ENCODE assay signal across 12 mouse cellular contexts in genomic region chr12:108706129-108706528, GRCm38 (mm10). TPM values are rescaled to one million over a fixed set of nuclear protein-coding genes. Genes with fewer than 3 reads are reported as not detected.
DNase-seq lines count a peak whose midpoint lies in the region; ATAC-seq and TF ChIP-seq lines count a peak whose summit lies in the region.
"Had no signal": no experiment of that assay in that cellular context is flagged by ENCODE, and none has a peak within 500 bp of the region (broad histone marks: within the 10 kb centered on the region; RNA-seq: fewer than 3 reads in every experiment).

No protein-coding gene starts in this region.

- H3K4me2 ChIP-seq in embryonic facial prominence, embryonic 11.5 days (ENCODE audit: low read depth, low read length), result no peak overlapping the region

- no peaks in the 10 kb centered on the region for H3K36me3 ChIP-seq in embryonic facial prominence, embryonic 11.5 days (replicated peaks; ENCODE audit: control insufficient read depth, insufficient read depth, low read depth, low read length)
- H3K36me3 ChIP-seq in embryonic facial prominence, embryonic 10.5 days (replicated peaks), result no peaks in the 10 kb centered on the region
- H3K36me3 ChIP-seq: midbrain, embryonic 10.5 days had no signal

- ATAC-seq in embryonic facial prominence, embryonic 11.5 days (replicated peaks; ENCODE audit: insufficient number of reproducible peaks, low FRiP score, low TSS enrichment, low read depth), result no peak
- no peak for ATAC-seq in monocyte, adult 5-6 weeks (replicated peaks; ENCODE audit: insufficient number of reproducible peaks, low FRiP score, low TSS enrichment, poor library complexity, severe bottlenecking)
- ATAC-seq: intestine, embryonic 16.5 days had no signal

- no peaks in the 10 kb centered on the region for H3K9me3 ChIP-seq in embryonic facial prominence, embryonic 11.5 days (replicated peaks; ENCODE audit: control insufficient read depth, low read length)
- H3K9me3 ChIP-seq in embryonic facial prominence, embryonic 10.5 days, result no peaks in the 10 kb centered on the region
- H3K9me3 ChIP-seq: midbrain, embryonic 10.5 days had no signal

- TF ChIP-seq CTCF in left cerebral cortex, adult 2 months (IDR thresholded peaks at IDR 0.05), result peak; percentile 48
- TF ChIP-seq CTCF in cortical plate, adult 2 months (IDR thresholded peaks at IDR 0.05; ENCODE audit: extremely low read depth, insufficient read depth, low read length), result peak; percentile 27; the same call in 1 of the 2 replicates

- no peak overlapping the region for H3K4me3 ChIP-seq in embryonic facial prominence, embryonic 11.5 days (ENCODE audit: low read depth, low read length)
- H3K4me3 ChIP-seq in embryonic facial prominence, embryonic 10.5 days, result no peak overlapping the region
- no peak overlapping the region for H3K4me3 ChIP-seq in left cerebral cortex, adult 2 months
- H3K4me3 ChIP-seq in cortical plate, adult 2 months (ENCODE audit: insufficient read depth, low read length), result no peak overlapping the region
- H3K4me3 ChIP-seq: erythroblast, embryonic 14.5 days; midbrain, embryonic 10.5 days had no signal

- TF ChIP-seq POLR2A in cortical plate, adult 2 months (IDR thresholded peaks at IDR 0.05; ENCODE audit: extremely low read depth, insufficient read depth, low read length), result no peak

- intact Hi-C loops in left cerebral cortex, adult 2 months (cut with DNase I), result loop anchor here (5.0 kb wide), 1 partner anchor 51 kb away; no protein-coding TSS in a partner anchor
- intact Hi-C loops in left cerebral cortex, postnatal 36 days (cut with DNase I), result loop anchor here (5.0 kb wide), 1 partner anchor 51 kb away; no protein-coding TSS in a partner anchor

- peaks cover 18% of the 10 kb centered on the region for H3K27me3 ChIP-seq in embryonic facial prominence, embryonic 11.5 days (ENCODE audit: control insufficient read depth, insufficient read depth, low read length)
- H3K27me3 ChIP-seq in embryonic facial prominence, embryonic 10.5 days (replicated peaks; ENCODE audit: low read depth, poor library complexity, severe bottlenecking), result peaks cover 40% of the 10 kb centered on the region

- peaks cover 2% of the 10 kb centered on the region for H3K4me1 ChIP-seq in embryonic facial prominence, embryonic 11.5 days (ENCODE audit: control insufficient read depth, insufficient read depth, low read length)
- peaks cover 12% of the 10 kb centered on the region for H3K4me1 ChIP-seq in embryonic facial prominence, embryonic 10.5 days
- H3K4me1 ChIP-seq in cortical plate, adult 2 months (ENCODE audit: control insufficient read depth, insufficient read depth, low read length), result no peaks in the 10 kb centered on the region

- no peak overlapping the region for H3K9ac ChIP-seq in embryonic facial prominence, embryonic 11.5 days (replicated peaks; ENCODE audit: low read length)

- WGBS in embryonic facial prominence, embryonic 11.5 days, result 43% methylated on average over 7 of the region's 7 CpGs
- WGBS in embryonic facial prominence, embryonic 10.5 days, result 47% methylated on average over 7 of the region's 7 CpGs

- no peak overlapping the region for H3K27ac ChIP-seq in embryonic facial prominence, embryonic 11.5 days (replicated peaks; ENCODE audit: low read depth, low read length)
- no peak overlapping the region for H3K27ac ChIP-seq in embryonic facial prominence, embryonic 10.5 days (replicated peaks)
- H3K27ac ChIP-seq in left cerebral cortex, adult 2 months, result no peak overlapping the region
- H3K27ac ChIP-seq in cortical plate, adult 2 months (ENCODE audit: insufficient read depth, low read length), result no peak overlapping the region
- H3K27ac ChIP-seq: midbrain, embryonic 10.5 days had no signal

- peak; percentile 33 for DNase-seq in embryonic facial prominence, embryonic 11.5 days (ENCODE audit: low spot score)
- no peak for DNase-seq in embryonic facial prominence, embryonic 10.5 days (ENCODE audit: low spot score)
- DNase-seq in left cerebral cortex, adult 2 months (ENCODE audit: extremely low spot score in 1 of 2, low spot score in 2 of 2), result no peak
- no peak for DNase-seq in left cerebral cortex, postnatal 36 days (ENCODE audit: low spot score in 2 of 2)
- DNase-seq in CD4-positive helper T cell, adult 2 months (ENCODE audit: low read depth, low spot score), result peak; percentile 42
- no peak for DNase-seq in left cerebral cortex, adult 11 months (ENCODE audit: low spot score)
- DNase-seq: thymus, adult 18-20 months had no signal

RNA-seq across cellular contexts. Expression of gene Degs2, which starts 4.0 kb away (rescaled TPM):
- polyA plus RNA-seq in embryonic facial prominence, embryonic 11.5 days (2014; fragmentation: Nextera tagmentation; extraction: Ambion mirVana), result 0.45 and 0.57 TPM in 2 replicates
- polyA plus RNA-seq in embryonic facial prominence, embryonic 10.5 days (2016; fragmentation: Nextera tagmentation; extraction: Ambion mirVana), result 1.1 and 1.7 TPM in 2 replicates
- 1 to 10 TPM; 4.8 to 5.5 TPM for total RNA-seq in left cerebral cortex, adult 2 months (2021)
- 1 to 10 TPM; 3.9 to 5.9 TPM for total RNA-seq in left cerebral cortex, postnatal 36 days (2021)
- polyA plus RNA-seq in cortical plate, adult 2 months (2012; rRNA removed), result 8.5 and 9.4 TPM in 2 replicates
- 0.21 to 0.29 TPM in 2 of 3 replicates, not detected in the other for total RNA-seq in monocyte, adult 5-6 weeks (2017)
- polyA plus RNA-seq: erythroblast, embryonic 14.5 days had no signal

Comparison
In these comparisons a context has a peak if more than half of its experiments do, and no peak if none do; other contexts are left out.
1. DNase-seq: peak in embryonic facial prominence, embryonic 11.5 days (single experiment) and CD4-positive helper T cell, adult 2 months (single experiment); none in embryonic facial prominence, embryonic 10.5 days (single experiment), left cerebral cortex, adult 2 months (0 of 2), left cerebral cortex, postnatal 36 days (0 of 2) and left cerebral cortex, adult 11 months (single experiment).